Mouse (Mus musculus) embryo, embryonic 10 days (tissue): Measurements from ENCODE around the gene Lins1.

Source experiments
- DNase-seq: peaks from one replicate; pipeline ENCODE4 v3.0.0-alpha.2; 2015; ENCODE audit warnings: low spot score

Lins1 gene

GRCm38 (mm10) chr7:66689620-66690360 lies at the start of gene Lins1:
TSS of gene Lins1 (plus strand) at chr7:66689889.
- peak; percentile 97 for DNase-seq

GRCm38 (mm10) chr7:66645736-66646135 lies 44.0 kb upstream of the Lins1 start:
- DNase-seq = no peak

GRCm38 (mm10) chr7:66649181-66649580 lies 40.5 kb upstream of the Lins1 start:
- no peak for DNase-seq

- no peak for DNase-seq
Measured at GRCm38 (mm10) chr7:66650883-66651282, 38.8 kb upstream of the Lins1 start.

GRCm38 (mm10) chr7:66652216-66652615 lies 37.5 kb upstream of the Lins1 start:
- no peak for DNase-seq

- no peak for DNase-seq
Measured at GRCm38 (mm10) chr7:66653596-66653995, 36.1 kb upstream of the Lins1 start.

GRCm38 (mm10) chr7:66655471-66655870 lies 34.2 kb upstream of the Lins1 start:
- DNase-seq = no peak

- DNase-seq = peak; percentile 19
Measured at GRCm38 (mm10) chr7:66660291-66660690, 29.4 kb upstream of the Lins1 start.

GRCm38 (mm10) chr7:66660972-66661371 lies 28.7 kb upstream of the Lins1 start:
- no peak for DNase-seq

GRCm38 (mm10) chr7:66661572-66661971 lies 28.1 kb upstream of the Lins1 start:
- peak; percentile 91 for DNase-seq

- DNase-seq = no peak
Measured at GRCm38 (mm10) chr7:66663548-66663947, 26.1 kb upstream of the Lins1 start.

- DNase-seq = no peak
Measured at GRCm38 (mm10) chr7:66667064-66667463, 22.6 kb upstream of the Lins1 start.

- DNase-seq = no peak
Measured at GRCm38 (mm10) chr7:66675800-66676199, 13.9 kb upstream of the Lins1 start.

- no peak for DNase-seq
Measured at GRCm38 (mm10) chr7:66682119-66682863, 7.4 kb upstream of the Lins1 start.

- no peak for DNase-seq
Measured at GRCm38 (mm10) chr7:66688721-66689120, 968 bp upstream of the Lins1 start.

GRCm38 (mm10) chr7:66689294-66689619 lies 432 bp upstream of the Lins1 start, which contains the start of gene Asb7:
TSS of gene Asb7 (minus strand) at chr7:66689596.
- DNase-seq = no peak

GRCm38 (mm10) chr7:66694467-66694866 lies 4.8 kb downstream of the Lins1 start:
- DNase-seq = peak; percentile 6

- no peak for DNase-seq
Measured at GRCm38 (mm10) chr7:66702721-66703120, 13.0 kb downstream of the Lins1 start.

GRCm38 (mm10) chr7:66704631-66705030 lies 14.9 kb downstream of the Lins1 start:
- DNase-seq = no peak

- DNase-seq = no peak
Measured at GRCm38 (mm10) chr7:66711166-66711565, 21.5 kb downstream of the Lins1 start.

- no peak for DNase-seq
Measured at GRCm38 (mm10) chr7:66724514-66724913, 34.8 kb downstream of the Lins1 start.

GRCm38 (mm10) chr7:66724954-66725353 lies 35.3 kb downstream of the Lins1 start:
- no peak for DNase-seq

- DNase-seq = no peak
Measured at GRCm38 (mm10) chr7:66728072-66728471, 38.4 kb downstream of the Lins1 start.

GRCm38 (mm10) chr7:66729232-66729631 lies 39.5 kb downstream of the Lins1 start:
- DNase-seq = no peak
